Mouse (Mus musculus) spleen, adult 18-20 months (tissue): Measurements from ENCODE around the gene Cep152.

Source experiments
- DNase-seq, 2 experiments: peaks; one replicate each; pipeline ENCODE4 v3.0.0; 2022; ENCODE audit warnings: mixed read lengths in 2 of 2

The Cep152 gene

GRCm38 (mm10) chr2:125624837-125625351 lies at the start of gene Cep152:
Gene Cep152, minus strand, starts transcription at chr2:125625113.
- peak; percentile 93 to 96 for DNase-seq

GRCm38 (mm10) chr2:125672957-125673631 lies 48.2 kb upstream of the Cep152 start, which contains the start of gene Eid1:
Gene Eid1, plus strand, starts transcription at chr2:125673095.
- peak; percentile 69 to 73 for DNase-seq

- DNase-seq, result no peak
Observed at GRCm38 (mm10) chr2:125672568-125672956, 47.6 kb upstream of the Cep152 start.

GRCm38 (mm10) chr2:125670846-125671245 lies 45.9 kb upstream of the Cep152 start:
- DNase-seq, result no peak

- no peak for DNase-seq
Observed at GRCm38 (mm10) chr2:125667721-125668120, 42.8 kb upstream of the Cep152 start.

GRCm38 (mm10) chr2:125667184-125667583 lies 42.3 kb upstream of the Cep152 start:
- DNase-seq, result no peak

- DNase-seq, result no peak
Observed at GRCm38 (mm10) chr2:125666668-125667067, 41.8 kb upstream of the Cep152 start.

- DNase-seq, result no peak
Observed at GRCm38 (mm10) chr2:125665909-125666308, 41.0 kb upstream of the Cep152 start.

GRCm38 (mm10) chr2:125665213-125665612 lies 40.3 kb upstream of the Cep152 start:
- DNase-seq, result no peak

GRCm38 (mm10) chr2:125662517-125662916 lies 37.6 kb upstream of the Cep152 start:
- DNase-seq, result no peak

GRCm38 (mm10) chr2:125661156-125661555 lies 36.2 kb upstream of the Cep152 start:
- no peak for DNase-seq

GRCm38 (mm10) chr2:125660537-125661130 lies 35.7 kb upstream of the Cep152 start:
- DNase-seq, result peak in 1 of 2 experiments; percentile 11

- peak in 1 of 2 experiments; percentile 54 for DNase-seq
Observed at GRCm38 (mm10) chr2:125659823-125660536, 35.1 kb upstream of the Cep152 start.

GRCm38 (mm10) chr2:125655391-125655790 lies 30.5 kb upstream of the Cep152 start:
- no peak for DNase-seq

GRCm38 (mm10) chr2:125653286-125653685 lies 28.4 kb upstream of the Cep152 start:
- DNase-seq, result no peak

- DNase-seq, result no peak
Observed at GRCm38 (mm10) chr2:125651563-125651962, 26.6 kb upstream of the Cep152 start.

GRCm38 (mm10) chr2:125650742-125651352 lies 25.9 kb upstream of the Cep152 start:
- no peak for DNase-seq

GRCm38 (mm10) chr2:125650038-125650437 lies 25.1 kb upstream of the Cep152 start:
- no peak for DNase-seq

GRCm38 (mm10) chr2:125644912-125645311 lies 20.0 kb upstream of the Cep152 start:
- DNase-seq, result no peak

- DNase-seq, result no peak
Observed at GRCm38 (mm10) chr2:125637331-125637730, 12.4 kb upstream of the Cep152 start.

GRCm38 (mm10) chr2:125630010-125630409 lies 5.1 kb upstream of the Cep152 start:
- no peak for DNase-seq

- no peak for DNase-seq
Observed at GRCm38 (mm10) chr2:125628487-125628886, 3.6 kb upstream of the Cep152 start.

GRCm38 (mm10) chr2:125626536-125626935 lies 1.6 kb upstream of the Cep152 start:
- no peak for DNase-seq
